Mouse (Mus musculus) erythroblast, embryonic 14.5 days (primary cell): Measurements from ENCODE around the gene Ccna1.

Source experiments
- GATA1 ChIP-seq: IDR thresholded peaks from 2 replicates; pipeline ENCODE4 v1.6.1; 2012; ENCODE audit warnings: low read length, inconsistent platforms, mixed read lengths
- TAL1 ChIP-seq: IDR thresholded peaks from 3 replicates; pipeline ENCODE4 v1.6.1; 2012; ENCODE audit warnings: low read length, inconsistent platforms, mixed read lengths

DNA sequence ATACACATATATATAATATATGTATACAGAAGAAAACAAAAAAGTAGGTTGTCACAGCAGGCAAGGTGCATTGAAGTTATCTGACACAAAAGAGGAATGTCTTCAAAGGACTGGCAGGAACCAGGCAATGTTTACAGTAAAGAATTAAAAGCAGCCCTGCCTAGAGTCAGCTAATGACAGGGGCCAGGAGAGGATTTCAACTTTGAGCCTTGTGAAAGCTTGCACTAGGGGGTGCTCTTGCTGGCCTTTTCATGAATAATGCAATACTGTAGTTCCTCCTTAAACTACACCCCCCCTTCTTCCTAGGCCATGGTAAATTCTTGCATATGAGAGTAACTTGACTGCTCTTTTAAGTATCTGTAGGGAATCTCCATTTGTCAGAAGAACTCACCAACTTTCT lies 45.8 kb upstream of the Ccna1 start:
- TF ChIP-seq GATA1 (no peak), TAL1 (no peak)
